8 mouse cellular contexts compared by ENCODE assay signal in the genomic region with DNA sequence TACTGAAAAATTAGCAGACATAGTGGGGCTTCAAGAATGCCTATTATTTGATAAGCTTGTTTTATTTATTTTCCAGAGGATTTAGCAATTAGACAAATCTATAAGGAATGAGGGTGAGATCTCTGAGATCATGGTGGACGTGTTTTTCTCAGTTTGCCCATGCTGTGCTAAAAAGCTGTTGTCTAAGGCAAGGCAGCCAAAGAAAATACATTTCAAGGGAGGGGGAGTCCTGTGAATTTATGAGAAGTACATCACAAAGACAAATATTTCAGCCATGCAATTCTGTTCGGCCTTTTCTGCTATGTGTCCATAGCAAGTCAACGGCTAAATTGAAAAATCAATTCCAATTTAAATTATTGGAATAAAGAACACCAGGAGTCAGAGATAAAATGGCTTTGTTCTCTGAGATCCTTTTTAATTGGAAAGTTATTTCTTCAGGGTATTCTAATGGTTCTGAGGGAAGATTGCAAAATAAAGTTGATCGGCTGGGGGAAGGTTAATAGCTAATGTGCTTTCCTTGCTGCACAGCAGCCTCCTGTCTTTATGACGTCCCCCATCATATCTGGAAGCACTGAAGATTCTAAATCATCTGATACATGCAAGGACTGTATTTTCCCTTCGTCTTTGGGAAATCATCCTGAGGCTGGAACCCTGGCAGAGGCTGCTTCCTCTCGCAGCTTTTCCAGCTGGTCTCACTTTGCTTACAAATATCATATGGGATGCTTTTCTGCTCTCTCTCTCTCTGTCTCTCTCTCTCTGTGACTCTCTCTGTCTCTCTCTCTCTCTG.
DNase-seq lines count a peak whose midpoint lies in the region; ATAC-seq and TF ChIP-seq lines count a peak whose summit lies in the region.
"Had no signal": no experiment of that assay in that cellular context is flagged by ENCODE, and none has a peak within 500 bp of the region (broad histone marks: within the 10 kb centered on the region; RNA-seq: fewer than 3 reads in every experiment).

No protein-coding gene starts in this region.

- no peak overlapping the region for H3K4me3 ChIP-seq in heart, adult 2 months
- H3K4me3 ChIP-seq in MEL (ENCODE audit: control insufficient read depth in 1 of 2, insufficient read depth in 1 of 2, low read depth in 2 of 2, low read length in 2 of 2), result no peak overlapping the region
- no peak overlapping the region for H3K4me3 ChIP-seq in midbrain, embryonic 12.5 days

- H3K9me3 ChIP-seq in MEL (replicated peaks; ENCODE audit: insufficient read depth, low read length), result no peaks in the 10 kb centered on the region
- no peaks in the 10 kb centered on the region for H3K9me3 ChIP-seq in midbrain, embryonic 12.5 days

- peak overlapping the region; percentile 66 for H3K27ac ChIP-seq in heart, adult 2 months
- H3K27ac ChIP-seq in MEL (ENCODE audit: control insufficient read depth, low read depth, low read length), result 0 out of 2 replicates have a peak overlapping the region, but pooled peaks have one; percentile 24
- H3K27ac ChIP-seq in midbrain, embryonic 12.5 days (replicated peaks), result 0 out of 2 replicates have a peak overlapping the region, but pooled peaks have one; percentile 4

- H3K9ac ChIP-seq in heart, adult 2 months (ENCODE audit: low read depth, low read length), result no peak overlapping the region
- no peak overlapping the region for H3K9ac ChIP-seq in MEL (ENCODE audit: control insufficient read depth, low read depth, low read length, poor library complexity, severe bottlenecking)
- H3K9ac ChIP-seq in midbrain, embryonic 12.5 days (replicated peaks), result no peak overlapping the region
- H3K9ac ChIP-seq: liver, postnatal 0 days had no signal

- TF ChIP-seq RAD21 in MEL (IDR thresholded peaks at IDR 0.05; ENCODE audit: low read depth, low read length), result no peak

- no peak for ATAC-seq in midbrain, embryonic 12.5 days (ENCODE audit: low FRiP score, low read depth)
- ATAC-seq: liver, postnatal 0 days had no signal

- no peak for TF ChIP-seq CTCF in heart, adult 2 months (IDR thresholded peaks at IDR 0.05)
- TF ChIP-seq CTCF in MEL (IDR thresholded peaks at IDR 0.05 in 2 of 3, conservative IDR thresholded peaks at IDR 0.05 in 1 of 3; ENCODE audit: control insufficient read depth in 1 of 3, insufficient read depth in 1 of 3, low read depth in 2 of 3, low read length in 3 of 3, poor library complexity in 1 of 3, severe bottlenecking in 1 of 3), result no peak
- no peak for TF ChIP-seq CTCF in brain, embryonic 14.5 days (IDR thresholded peaks at IDR 0.05; ENCODE audit: borderline replicate concordance, extremely low read depth, insufficient read depth, insufficient read length)

- 34% methylated on average over 7 of the region's 7 CpGs for WGBS in heart, adult 2 months
- WGBS in midbrain, embryonic 12.5 days, result 35% methylated on average over 7 of the region's 7 CpGs

- H3K79me2 ChIP-seq in heart, adult 2 months (replicated peaks; ENCODE audit: control insufficient read depth, insufficient read depth, low read length), result no peaks in the 10 kb centered on the region
- no peaks in the 10 kb centered on the region for H3K79me2 ChIP-seq in MEL (ENCODE audit: control insufficient read depth, insufficient read depth, low read length, poor library complexity)

- H3K4me1 ChIP-seq in heart, adult 2 months (ENCODE audit: control insufficient read depth, insufficient read depth, low read length), result peaks cover 2% of the 10 kb centered on the region
- peaks cover 4% of the 10 kb centered on the region in 2 experiments; a peak in 2 of 4 replicates for H3K4me1 ChIP-seq in MEL (ENCODE audit: control insufficient read depth in 1 of 2, insufficient read depth in 2 of 2, low read length in 2 of 2)
- H3K4me1 ChIP-seq in midbrain, embryonic 12.5 days, result peaks cover 3% of the 10 kb centered on the region; the same call in 1 of the 2 replicates

- no peak for DNase-seq in heart, adult 2 months
- no peak for DNase-seq in heart, postnatal 14 days
- DNase-seq in MEL (ENCODE audit: low read depth, low spot score), result peak; percentile 14
- peak; percentile 61 for DNase-seq in brain, embryonic 14.5 days (ENCODE audit: low read depth)
- no peak for DNase-seq in right cerebral cortex, postnatal 4 days
- DNase-seq in spleen, postnatal 10 days (ENCODE audit: low spot score in 2 of 2), result no peak
- DNase-seq: liver, postnatal 0 days had no signal

- no peak for TF ChIP-seq POLR2A in heart, adult 2 months (IDR thresholded peaks at IDR 0.05; ENCODE audit: insufficient read depth, low read depth, low read length)
- TF ChIP-seq POLR2A in MEL (IDR thresholded peaks at IDR 0.05; ENCODE audit: control insufficient read depth in 1 of 2, insufficient read depth in 1 of 2, low read depth in 1 of 2, low read length in 2 of 2, poor library complexity in 1 of 2), result no peak
- TF ChIP-seq POLR2A in brain, embryonic 14.5 days (IDR thresholded peaks at IDR 0.05; ENCODE audit: borderline replicate concordance, extremely low read depth, insufficient read depth, insufficient read length, poor library complexity, severe bottlenecking), result no peak

- intact Hi-C loops in heart, adult 2 months (cut with DNase I), result no loop called here
- intact Hi-C loops in heart, postnatal 14 days (cut with DNase I), result loop anchor here (5.0 kb wide), 1 partner anchor 42 kb away; no protein-coding TSS in a partner anchor

- no peak overlapping the region for H3K4me2 ChIP-seq in midbrain, embryonic 12.5 days (replicated peaks)

- H3K27me3 ChIP-seq in heart, adult 2 months (ENCODE audit: control insufficient read depth, insufficient read depth, low read length), result no peaks in the 10 kb centered on the region
- no peaks in the 10 kb centered on the region for H3K27me3 ChIP-seq in MEL (ENCODE audit: control insufficient read depth in 1 of 2, insufficient read depth in 2 of 2, low read length in 2 of 2)
- no peaks in the 10 kb centered on the region for H3K27me3 ChIP-seq in midbrain, embryonic 12.5 days

- peaks cover 2% of the 10 kb centered on the region; the same call in 1 of the 2 replicates for H3K36me3 ChIP-seq in heart, adult 2 months (ENCODE audit: control insufficient read depth, insufficient read depth, low read length)
- peaks cover 0 to 12% of the 10 kb centered on the region in 2 experiments; a peak in 2 of 4 replicates for H3K36me3 ChIP-seq in MEL (ENCODE audit: control insufficient read depth in 1 of 2, insufficient read depth in 2 of 2, low read length in 2 of 2)
- no peaks in the 10 kb centered on the region for H3K36me3 ChIP-seq in midbrain, embryonic 12.5 days

- TF ChIP-seq EP300 in heart, adult 2 months (IDR thresholded peaks at IDR 0.05; ENCODE audit: insufficient read depth, low read depth, low read length), result no peak
- no peak for TF ChIP-seq EP300 in MEL (IDR thresholded peaks at IDR 0.05; ENCODE audit: low read depth in 1 of 2, low read length in 2 of 2)

TF ChIP-seq in MEL, 35 proteins besides CTCF, POLR2A, EP300 and RAD21:
- no peak for TF ChIP-seq HCFC1 (IDR thresholded peaks at IDR 0.05; ENCODE audit: low read depth, low read length)
- TF ChIP-seq ZNF384 (IDR thresholded peaks at IDR 0.05; ENCODE audit: low read depth, low read length), result no peak
- no peak for TF ChIP-seq GATA1 (IDR thresholded peaks at IDR 0.05; ENCODE audit: low read depth, low read length)
- TF ChIP-seq JUND (IDR thresholded peaks at IDR 0.05; ENCODE audit: low read depth, low read length), result no peak
- TF ChIP-seq SMC3 (IDR thresholded peaks at IDR 0.05; ENCODE audit: low read depth, low read length), result no peak
- no peak for TF ChIP-seq MAZ (IDR thresholded peaks at IDR 0.05; ENCODE audit: low read depth, low read length)
- no peak for TF ChIP-seq KAT2A (conservative IDR thresholded peaks at IDR 0.05; ENCODE audit: low read depth, low read length)
- no peak for TF ChIP-seq MAX (IDR thresholded peaks at IDR 0.05; ENCODE audit: low read length)
- no peak for TF ChIP-seq SIN3A (IDR thresholded peaks at IDR 0.05; ENCODE audit: low read length)
- TF ChIP-seq CHD2 (IDR thresholded peaks at IDR 0.05; ENCODE audit: low read length), result no peak
- TF ChIP-seq BHLHE40 (IDR thresholded peaks at IDR 0.05; ENCODE audit: borderline replicate concordance, low read depth, low read length), result no peak
- TF ChIP-seq NRF1 (IDR thresholded peaks at IDR 0.05; ENCODE audit: insufficient read depth, low read depth, low read length, poor library complexity, severe bottlenecking), result no peak
- TF ChIP-seq RCOR1 (IDR thresholded peaks at IDR 0.05; ENCODE audit: low read depth, low read length), result no peak
- no peak for TF ChIP-seq ETS1 (IDR thresholded peaks at IDR 0.05; ENCODE audit: low read depth, low read length)
- no peak for TF ChIP-seq ZKSCAN1 (IDR thresholded peaks at IDR 0.05; ENCODE audit: low read depth, low read length)
- TF ChIP-seq ZC3H11A (IDR thresholded peaks at IDR 0.05; ENCODE audit: low read depth, low read length), result no peak
- TF ChIP-seq GABPA (IDR thresholded peaks at IDR 0.05; ENCODE audit: low read depth, low read length), result no peak
- TF ChIP-seq ELF1 (IDR thresholded peaks at IDR 0.05; ENCODE audit: low read depth, low read length), result no peak
TF ChIP-seq in MEL: peak in this region for 0.

Comparison
In these comparisons a context has a peak if more than half of its experiments do, and no peak if none do; other contexts are left out.
1. DNase-seq: peak in MEL (single experiment) and brain, embryonic 14.5 days (single experiment); none in heart, adult 2 months (0 of 2), heart, postnatal 14 days (0 of 2), right cerebral cortex, postnatal 4 days (single experiment) and spleen, postnatal 10 days (0 of 2).
2. H3K27ac ChIP-seq: peak in every context shown above with its lines; median percentile 66 in heart, adult 2 months; 24 in MEL; 4 in midbrain, embryonic 12.5 days.